ENCODE assay signal across 10 mouse cellular contexts in genomic region chr9:113300846-113301245, GRCm38 (mm10).
DNase-seq lines count a peak whose midpoint lies in the region; ATAC-seq and TF ChIP-seq lines count a peak whose summit lies in the region.
"Had no signal": no experiment of that assay in that cellular context is flagged by ENCODE, and none has a peak within 500 bp of the region (broad histone marks: within the 10 kb centered on the region; RNA-seq: fewer than 3 reads in every experiment).

No protein-coding gene starts in this region.

- no peaks in the 10 kb centered on the region for H3K4me1 ChIP-seq in lung, embryonic 14.5 days (ENCODE audit: insufficient read depth)
- no peaks in the 10 kb centered on the region for H3K4me1 ChIP-seq in lung, postnatal 0 days (ENCODE audit: insufficient read depth, low read depth, low read length)
- H3K4me1 ChIP-seq in forebrain, embryonic 15.5 days = peaks cover 11% of the 10 kb centered on the region; the same call in 1 of the 2 replicates
- H3K4me1 ChIP-seq in neural tube, embryonic 11.5 days (ENCODE audit: control insufficient read depth, insufficient read depth, low read length) = 0 out of 2 replicates have a peak, but pooled peaks cover 3% of the 10 kb centered on the region
- H3K4me1 ChIP-seq: liver, embryonic 15.5 days had no signal

- no peaks in the 10 kb centered on the region for H3K9me3 ChIP-seq in lung, embryonic 14.5 days (ENCODE audit: low read depth, low read length)
- H3K9me3 ChIP-seq in lung, postnatal 0 days (ENCODE audit: low read length) = no peaks in the 10 kb centered on the region
- H3K9me3 ChIP-seq in forebrain, embryonic 15.5 days = no peaks in the 10 kb centered on the region
- no peaks in the 10 kb centered on the region for H3K9me3 ChIP-seq in neural tube, embryonic 11.5 days (ENCODE audit: control insufficient read depth, low read length)
- H3K9me3 ChIP-seq: heart, embryonic 15.5 days; liver, embryonic 15.5 days had no signal

- WGBS in lung, embryonic 14.5 days = 5% methylated on average over 2 of the region's 2 CpGs
- 15% methylated on average over 2 of the region's 2 CpGs for WGBS in lung, postnatal 0 days
- 32% methylated on average over 2 of the region's 2 CpGs for WGBS in forebrain, embryonic 15.5 days
- WGBS in neural tube, embryonic 11.5 days = 22% methylated on average over 2 of the region's 2 CpGs

- H3K4me2 ChIP-seq in lung, embryonic 14.5 days = no peak overlapping the region
- no peak overlapping the region for H3K4me2 ChIP-seq in lung, postnatal 0 days (replicated peaks; ENCODE audit: low read depth, low read length)
- no peak overlapping the region for H3K4me2 ChIP-seq in forebrain, embryonic 15.5 days (replicated peaks)
- H3K4me2 ChIP-seq in neural tube, embryonic 11.5 days (ENCODE audit: low read depth) = no peak overlapping the region
- H3K4me2 ChIP-seq: heart, embryonic 15.5 days; liver, embryonic 15.5 days had no signal

- peak; percentile 18 for DNase-seq in lung, embryonic 14.5 days
- no peak for DNase-seq in lung, postnatal 0 days (ENCODE audit: low spot score)
- DNase-seq in cerebellum, postnatal 25 days = peak; percentile 35 to 57
- peak; percentile 60 for DNase-seq in neural tube, embryonic 11.5 days (ENCODE audit: low spot score)
- DNase-seq in gastrocnemius, postnatal 36 days = no peak
- DNase-seq in spleen, adult 18-20 months = no peak

- H3K9ac ChIP-seq in lung, embryonic 14.5 days = no peak overlapping the region
- H3K9ac ChIP-seq in lung, postnatal 0 days (replicated peaks; ENCODE audit: low read depth) = no peak overlapping the region
- H3K9ac ChIP-seq in forebrain, embryonic 15.5 days (replicated peaks) = no peak overlapping the region
- H3K9ac ChIP-seq in neural tube, embryonic 11.5 days (ENCODE audit: low read length) = no peak overlapping the region
- H3K9ac ChIP-seq: heart, embryonic 15.5 days; liver, embryonic 15.5 days had no signal

- no peak for ATAC-seq in lung, embryonic 14.5 days (ENCODE audit: insufficient read depth)
- no peak for ATAC-seq in lung, postnatal 0 days
- ATAC-seq in forebrain, embryonic 15.5 days (replicated peaks) = peak; percentile 73
- ATAC-seq in neural tube, embryonic 11.5 days (ENCODE audit: insufficient read depth, low FRiP score, low TSS enrichment) = peak; percentile 55; the same call in 1 of the 2 replicates
- no peak for ATAC-seq in inflammation-experienced regulatory T-cells, adult 6 months

- no peaks in the 10 kb centered on the region for H3K27me3 ChIP-seq in lung, embryonic 14.5 days (ENCODE audit: insufficient read depth, low read length)
- no peaks in the 10 kb centered on the region for H3K27me3 ChIP-seq in lung, postnatal 0 days (replicated peaks; ENCODE audit: insufficient read depth, low read length)
- no peaks in the 10 kb centered on the region for H3K27me3 ChIP-seq in forebrain, embryonic 15.5 days
- H3K27me3 ChIP-seq in neural tube, embryonic 11.5 days (ENCODE audit: control insufficient read depth, insufficient read depth, low read length) = no peaks in the 10 kb centered on the region
- H3K27me3 ChIP-seq: heart, embryonic 15.5 days; liver, embryonic 15.5 days had no signal

- H3K27ac ChIP-seq in lung, embryonic 14.5 days (ENCODE audit: low read depth) = no peak overlapping the region
- no peak overlapping the region for H3K27ac ChIP-seq in lung, postnatal 0 days (ENCODE audit: low read length)
- no peak overlapping the region for H3K27ac ChIP-seq in forebrain, embryonic 15.5 days (replicated peaks)
- H3K27ac ChIP-seq in neural tube, embryonic 11.5 days (ENCODE audit: low read depth, low read length) = no peak overlapping the region
- H3K27ac ChIP-seq: heart, embryonic 15.5 days; liver, embryonic 15.5 days had no signal

- no peaks in the 10 kb centered on the region for H3K36me3 ChIP-seq in lung, embryonic 14.5 days (ENCODE audit: insufficient read depth)
- H3K36me3 ChIP-seq in lung, postnatal 0 days (ENCODE audit: insufficient read depth, low read length) = no peaks in the 10 kb centered on the region
- H3K36me3 ChIP-seq in forebrain, embryonic 15.5 days = no peaks in the 10 kb centered on the region
- no peaks in the 10 kb centered on the region for H3K36me3 ChIP-seq in neural tube, embryonic 11.5 days (ENCODE audit: control insufficient read depth, insufficient read depth, low read length)
- H3K36me3 ChIP-seq: heart, embryonic 15.5 days; liver, embryonic 15.5 days had no signal

- TF ChIP-seq EP300 in lung, postnatal 0 days (IDR thresholded peaks at IDR 0.05) = no peak

- TF ChIP-seq CTCF in lung, embryonic 14.5 days (IDR thresholded peaks at IDR 0.05; ENCODE audit: low read depth) = peak; percentile 33
- TF ChIP-seq CTCF in lung, postnatal 0 days (IDR thresholded peaks at IDR 0.05) = no peak

- intact Hi-C loops in gastrocnemius, postnatal 36 days (cut with DNase I) = no loop called here

- H3K4me3 ChIP-seq in lung, embryonic 14.5 days (ENCODE audit: low read depth, low read length) = no peak overlapping the region
- no peak overlapping the region for H3K4me3 ChIP-seq in lung, postnatal 0 days (ENCODE audit: low read depth, low read length)
- H3K4me3 ChIP-seq in forebrain, embryonic 15.5 days = no peak overlapping the region
- H3K4me3 ChIP-seq in neural tube, embryonic 11.5 days (ENCODE audit: low read depth, low read length) = no peak overlapping the region
- H3K4me3 ChIP-seq: heart, embryonic 15.5 days; liver, embryonic 15.5 days had no signal

Comparison
In these comparisons a context has a peak if more than half of its experiments do, and no peak if none do; other contexts are left out.
1. DNase-seq: peak in lung, embryonic 14.5 days (single experiment), cerebellum, postnatal 25 days (2 of 2) and neural tube, embryonic 11.5 days (single experiment); none in lung, postnatal 0 days (single experiment), gastrocnemius, postnatal 36 days (0 of 2) and spleen, adult 18-20 months (0 of 2).
2. ATAC-seq: peak in forebrain, embryonic 15.5 days (single experiment) and neural tube, embryonic 11.5 days (single experiment); none in lung, embryonic 14.5 days (single experiment), lung, postnatal 0 days (single experiment) and inflammation-experienced regulatory T-cells, adult 6 months (single experiment).